Mouse (Mus musculus) kidney, adult 2 months (tissue): ENCODE results near the gene Fbxo42.

Experiments used
- CTCF ChIP-seq: fragments of 200-500 bp; conservative IDR thresholded peaks from 2 replicates; pipeline ENCODE4 v1.5.1; 2011; ENCODE audit warnings: low read depth, mild to moderate bottlenecking, control low read depth, low read length, moderate library complexity, mixed read lengths; ENCODE audit not compliant: insufficient read depth, insufficient read length
- POLR2A ChIP-seq: fragments of 200-500 bp; IDR thresholded peaks from one replicate; pipeline ENCODE4 v1.6.1; 2011; ENCODE audit warnings: low read depth, low read length, control low read depth

- TF ChIP-seq CTCF (no peak), POLR2A (no peak)
Measured at GRCm38 (mm10) chr4:141235537-141236111, 87.9 kb downstream of the Fbxo42 start.
